Mouse (Mus musculus) heart, postnatal 4 days (tissue): Measurements from ENCODE around the gene Tmem45a. TPM values are rescaled to one million over a fixed set of nuclear protein-coding genes. Genes with fewer than 3 reads are reported as not detected.
"Not testable (repeated sequence)": the region's sequence is repeated elsewhere in the genome, so short reads cannot be mapped to it uniquely, and the experiment has no call there.

ENCODE experiments used
- DNase-seq: peaks from one replicate; pipeline ENCODE4 v3.0.0; 2021
- total RNA-seq, 2 experiments: library from RNA; stranded (reverse); gene quantifications; 2 replicates each; pipeline ENCODE4 v1.2.3; 2021

Tmem45a gene
- 1 to 10 TPM; 5.7 to 8.3 TPM for total RNA-seq

DNA sequence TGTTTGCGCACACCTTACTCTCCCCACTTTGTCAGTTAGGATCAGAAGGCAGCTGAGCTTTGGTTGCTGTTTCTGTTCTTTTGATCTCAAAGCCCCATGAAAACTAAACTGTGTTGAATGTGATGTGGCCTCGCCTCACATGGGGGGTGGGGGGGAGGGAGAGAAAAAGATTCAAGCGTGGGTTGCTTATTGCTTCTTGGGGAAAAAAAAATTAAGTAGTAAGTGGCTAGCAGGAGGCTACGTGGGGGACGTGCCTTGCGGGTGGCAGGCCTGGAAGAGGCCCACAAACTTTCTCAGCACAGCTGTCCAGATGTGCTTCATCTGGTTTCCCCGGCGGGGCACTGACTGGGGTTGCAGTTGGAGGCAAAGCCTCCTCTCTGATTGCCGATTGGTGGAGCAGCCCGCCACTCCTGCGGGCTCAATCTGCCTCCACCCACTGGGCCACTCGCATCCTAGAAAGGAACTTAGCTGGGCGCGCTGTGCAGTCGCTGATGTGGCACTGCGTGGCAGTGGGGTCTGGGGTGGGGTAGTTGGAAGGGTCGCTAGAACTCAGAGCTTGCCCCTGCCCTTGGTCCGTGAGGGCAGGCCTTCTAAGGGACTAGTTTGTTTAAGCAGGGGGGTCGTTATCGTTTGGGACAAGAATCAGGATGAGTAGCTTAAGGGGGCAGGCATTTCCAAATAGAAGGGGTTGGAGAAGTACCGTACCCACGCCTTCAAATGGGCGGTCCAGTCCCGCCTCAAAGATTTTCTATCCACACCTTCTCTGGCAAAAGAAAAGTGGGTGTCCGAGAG lies at the start of gene Tmem45a:
TSS of gene Tmem45a (minus strand) at position 343 of the 792 bp plus-strand sequence.
- peak; percentile 92 for DNase-seq

DNA sequence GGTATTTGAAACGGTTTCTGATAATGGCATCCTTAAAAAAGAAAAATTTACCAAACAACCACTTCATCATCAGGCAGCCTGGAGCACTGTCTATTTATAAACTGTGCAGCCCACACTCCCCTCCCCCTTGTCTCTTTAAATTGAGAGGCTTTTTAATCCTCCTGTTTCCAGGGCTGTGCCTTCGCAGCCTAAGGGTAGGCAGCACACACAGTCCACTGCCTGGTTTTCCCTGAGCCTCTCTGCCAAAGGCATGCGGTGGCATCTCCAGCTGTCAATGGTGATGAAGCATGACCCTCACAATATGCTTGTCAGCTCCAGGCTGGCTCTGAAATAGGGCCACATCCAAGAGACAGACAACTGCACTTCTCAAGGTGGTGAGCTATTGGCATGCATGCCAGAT lies 42.1 kb upstream of the Tmem45a start, which contains the start of gene Lnp1:
TSS of gene Lnp1 (minus strand) at position 39 of the 400 bp plus-strand sequence.
- no peak for DNase-seq

DNA sequence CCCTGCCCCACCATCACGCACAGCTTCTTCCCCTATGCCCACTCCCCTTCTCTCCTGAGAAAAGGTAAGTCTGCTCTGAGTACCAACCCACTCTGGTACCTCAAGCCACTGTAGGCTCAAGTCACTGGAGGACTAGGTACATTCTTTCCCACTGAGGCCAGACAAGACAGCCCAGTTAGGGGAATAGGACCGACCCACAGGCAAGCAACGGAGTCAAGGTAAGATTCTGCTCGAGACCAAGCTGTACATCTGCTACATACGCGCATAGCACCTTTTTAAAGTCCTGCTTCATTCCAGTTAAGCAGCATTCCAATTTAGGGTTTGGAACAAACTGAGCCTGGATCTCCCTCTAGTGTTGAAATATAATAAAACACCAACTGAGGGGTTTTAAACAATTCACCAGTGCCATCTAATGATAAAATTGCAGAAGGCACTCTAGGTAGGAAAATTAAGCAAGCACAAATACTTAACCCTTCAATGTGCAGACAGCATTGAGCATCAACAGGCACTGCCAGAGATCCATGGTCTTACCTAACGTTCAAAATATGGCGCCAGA lies 34.2 kb upstream of the Tmem45a start:
- DNase-seq = no peak

DNA sequence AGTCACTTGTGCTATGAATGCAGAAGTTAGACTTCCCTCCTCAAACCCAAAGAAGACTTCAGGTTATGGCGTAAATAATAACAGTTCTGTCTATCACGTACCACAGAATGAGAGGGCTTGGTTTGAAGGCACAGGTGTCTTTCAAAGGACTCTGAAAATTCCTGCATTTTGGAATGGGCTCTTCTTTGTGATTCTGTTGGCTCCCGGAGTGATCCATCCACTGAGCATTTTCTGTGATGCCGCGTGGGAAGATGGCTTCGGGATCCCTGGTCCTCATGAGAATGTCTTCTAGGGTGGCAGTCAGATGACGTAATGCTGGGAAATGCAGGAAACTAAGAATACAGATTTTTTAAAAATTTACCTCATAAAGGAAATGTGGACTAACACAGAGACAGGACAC lies 31.3 kb upstream of the Tmem45a start:
- DNase-seq = no peak

DNA sequence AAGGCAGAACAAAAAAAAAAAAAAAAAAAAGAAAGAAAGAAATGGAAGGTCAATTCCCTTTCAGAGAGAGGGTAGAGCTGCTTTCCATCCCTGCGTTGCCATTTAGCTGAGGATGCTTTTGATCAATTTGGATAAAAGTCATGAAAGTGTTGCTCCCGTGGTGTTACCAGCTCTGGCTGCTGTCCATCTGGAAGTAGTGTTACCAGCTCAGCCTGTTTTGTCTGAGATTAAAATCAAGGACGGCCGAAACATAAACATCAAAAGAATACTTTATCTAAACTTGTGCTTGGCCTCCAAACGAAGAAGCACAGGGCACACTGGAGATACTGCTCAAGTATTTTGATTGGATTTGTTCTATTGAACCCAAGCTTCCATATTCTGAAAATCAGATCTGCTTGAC lies 23.0 kb upstream of the Tmem45a start:
- DNase-seq = no peak

DNA sequence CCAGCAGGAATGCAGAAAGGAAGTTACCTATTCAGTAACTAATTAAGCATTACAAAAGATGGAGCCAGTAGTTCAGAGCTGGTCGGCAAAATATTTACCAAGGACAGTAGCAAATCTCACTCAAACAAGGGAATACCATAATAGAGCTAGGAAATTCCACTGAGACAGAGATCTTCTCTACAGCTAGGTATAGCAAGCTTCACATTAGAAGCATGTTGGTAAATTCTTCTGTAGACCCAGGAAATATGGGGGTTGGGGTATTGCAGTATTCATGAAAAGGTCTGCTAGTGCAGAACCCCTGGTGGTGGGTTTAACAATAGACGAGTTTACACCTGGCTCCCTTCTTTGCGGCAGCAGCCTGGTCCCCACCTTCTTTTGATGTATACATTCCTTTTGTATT lies 16.2 kb upstream of the Tmem45a start:
- not testable (repeated sequence) for DNase-seq

DNA sequence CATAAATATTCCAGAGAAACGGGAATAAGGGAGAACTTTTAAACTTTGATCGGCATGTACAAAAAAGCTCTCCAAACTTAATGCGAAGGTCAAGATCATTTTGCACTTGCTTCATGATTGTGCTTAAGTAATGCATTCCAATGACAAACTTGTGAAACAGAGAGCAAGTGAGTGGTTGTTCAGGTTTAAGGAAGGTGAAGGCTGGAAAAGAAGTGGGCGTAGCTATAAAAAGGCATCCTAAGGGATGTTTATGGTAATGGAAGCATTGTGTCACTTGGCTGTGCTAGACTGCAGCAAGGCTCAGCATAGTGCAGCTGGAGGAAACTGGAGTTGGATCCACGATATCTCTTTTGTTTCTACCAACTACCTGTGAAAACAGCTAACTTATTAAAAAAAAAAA lies 5.6 kb upstream of the Tmem45a start:
- no peak for DNase-seq

DNA sequence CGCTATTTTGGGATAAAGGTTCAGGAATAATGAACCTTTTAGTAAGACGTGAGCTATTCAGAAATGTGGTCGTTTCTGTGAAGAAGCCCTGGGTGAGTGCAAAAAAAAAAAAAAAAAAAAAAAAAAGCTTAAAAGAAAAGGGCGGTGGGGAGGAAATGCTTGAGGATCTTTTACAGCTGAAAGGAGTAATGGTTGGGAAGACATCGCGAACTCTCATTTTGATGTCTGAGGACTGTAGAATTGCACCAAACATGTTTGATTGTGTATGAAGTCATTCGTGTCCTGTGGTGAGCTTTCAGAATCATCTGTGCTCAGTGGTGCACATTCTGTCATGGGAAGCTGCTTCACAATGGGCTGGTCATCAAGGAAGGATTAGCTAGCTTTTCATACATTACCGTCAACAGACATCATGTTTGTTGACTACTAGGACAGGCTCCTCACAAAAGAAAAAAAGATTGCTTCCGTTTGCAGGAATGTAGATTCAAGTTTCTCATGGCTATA lies 700 bp upstream of the Tmem45a start:
- no peak for DNase-seq

DNA sequence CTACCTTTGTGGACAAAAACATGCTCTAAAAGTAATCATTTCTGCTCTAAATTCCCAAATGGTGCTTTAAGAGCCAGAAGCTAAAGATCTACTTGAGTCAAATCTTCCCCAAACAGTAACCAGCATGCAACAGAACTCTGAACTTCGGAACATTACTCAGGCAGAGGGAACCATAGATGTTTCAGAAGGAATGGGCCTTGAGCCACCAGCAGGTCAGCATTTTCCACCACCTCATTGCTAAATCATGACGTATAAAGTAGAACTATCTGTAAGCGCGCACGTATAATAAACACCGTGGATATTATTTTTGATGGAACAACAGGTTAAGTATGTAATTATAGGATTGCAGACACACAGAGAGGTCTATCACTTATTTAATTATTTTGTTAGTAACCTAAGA lies 1.2 kb downstream of the Tmem45a start:
- no peak for DNase-seq

DNA sequence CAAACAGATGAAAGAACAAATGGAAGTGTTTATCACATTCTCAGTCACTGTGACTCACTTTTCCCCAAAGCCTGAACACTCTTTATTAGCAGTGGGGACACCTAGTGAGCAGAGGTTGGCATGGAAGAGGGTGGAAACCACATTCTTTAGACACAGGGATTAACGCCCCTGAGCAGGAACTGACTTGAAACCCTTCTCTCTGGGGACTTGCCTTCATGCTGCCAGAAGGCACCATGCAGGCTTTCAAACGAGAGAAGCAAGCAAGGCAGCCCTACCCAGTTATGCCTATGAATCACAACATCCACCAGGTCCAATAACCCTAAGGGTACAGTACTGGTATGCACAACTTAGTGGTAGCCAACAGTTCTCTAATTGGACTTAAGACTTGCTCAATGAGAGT lies 12.6 kb downstream of the Tmem45a start:
- no peak for DNase-seq

DNA sequence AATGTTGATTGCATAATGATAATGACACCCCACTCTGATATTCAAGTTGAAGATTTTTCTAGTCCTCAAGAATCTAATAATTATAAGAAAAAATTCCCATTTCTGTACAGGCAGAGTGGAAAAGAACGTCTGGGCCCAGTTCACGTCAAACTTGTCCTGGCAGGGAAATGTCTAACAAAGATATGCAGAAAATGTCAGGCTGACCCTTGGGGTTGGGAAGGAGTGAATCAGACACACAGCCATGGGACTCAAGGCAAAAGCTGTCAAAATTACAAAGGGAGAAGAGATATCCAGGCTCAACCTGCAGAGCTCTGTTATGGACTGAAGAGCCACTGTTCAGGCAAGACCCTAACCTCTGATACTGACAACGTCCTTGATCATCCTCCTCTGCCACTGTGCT lies 15.5 kb downstream of the Tmem45a start:
- no peak for DNase-seq

DNA sequence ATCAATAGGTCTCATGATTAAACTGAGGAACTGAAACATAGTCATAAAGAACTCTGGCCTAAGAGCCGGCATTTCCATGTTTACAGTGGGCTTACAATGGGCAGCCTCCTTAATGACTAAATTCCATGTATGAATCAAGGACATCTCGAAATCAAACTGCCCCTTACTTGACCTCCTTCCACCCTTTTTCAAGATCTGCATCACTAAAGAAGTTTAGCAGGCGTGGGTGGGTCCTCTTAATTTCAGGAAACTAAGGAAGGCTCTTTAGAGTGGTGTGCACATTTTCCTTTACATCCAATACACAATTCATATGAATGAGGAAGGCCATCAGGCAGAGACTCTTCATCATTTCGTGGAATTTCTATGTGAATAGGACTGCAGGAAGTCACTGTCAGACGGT lies 17.6 kb downstream of the Tmem45a start:
- no peak for DNase-seq

DNA sequence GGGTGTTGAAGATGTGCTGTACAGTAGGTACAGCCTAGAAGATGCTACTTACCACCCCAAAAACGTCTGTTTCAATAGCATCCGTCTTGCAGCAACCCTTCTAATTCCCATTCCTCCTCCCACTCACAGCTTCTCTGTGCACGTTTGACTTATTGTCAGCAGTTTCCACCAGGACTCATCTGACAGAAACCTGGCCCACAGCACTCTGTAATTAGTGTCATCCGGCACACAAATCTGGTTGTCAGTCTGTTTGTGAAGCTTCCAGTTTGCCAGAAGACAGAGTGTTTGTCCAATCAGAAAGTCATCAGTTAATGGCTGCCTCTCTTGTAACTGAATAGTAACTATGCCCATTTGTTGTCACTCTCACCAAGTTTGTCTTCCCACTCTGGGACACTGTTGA lies 18.4 kb downstream of the Tmem45a start:
- DNase-seq = no peak

DNA sequence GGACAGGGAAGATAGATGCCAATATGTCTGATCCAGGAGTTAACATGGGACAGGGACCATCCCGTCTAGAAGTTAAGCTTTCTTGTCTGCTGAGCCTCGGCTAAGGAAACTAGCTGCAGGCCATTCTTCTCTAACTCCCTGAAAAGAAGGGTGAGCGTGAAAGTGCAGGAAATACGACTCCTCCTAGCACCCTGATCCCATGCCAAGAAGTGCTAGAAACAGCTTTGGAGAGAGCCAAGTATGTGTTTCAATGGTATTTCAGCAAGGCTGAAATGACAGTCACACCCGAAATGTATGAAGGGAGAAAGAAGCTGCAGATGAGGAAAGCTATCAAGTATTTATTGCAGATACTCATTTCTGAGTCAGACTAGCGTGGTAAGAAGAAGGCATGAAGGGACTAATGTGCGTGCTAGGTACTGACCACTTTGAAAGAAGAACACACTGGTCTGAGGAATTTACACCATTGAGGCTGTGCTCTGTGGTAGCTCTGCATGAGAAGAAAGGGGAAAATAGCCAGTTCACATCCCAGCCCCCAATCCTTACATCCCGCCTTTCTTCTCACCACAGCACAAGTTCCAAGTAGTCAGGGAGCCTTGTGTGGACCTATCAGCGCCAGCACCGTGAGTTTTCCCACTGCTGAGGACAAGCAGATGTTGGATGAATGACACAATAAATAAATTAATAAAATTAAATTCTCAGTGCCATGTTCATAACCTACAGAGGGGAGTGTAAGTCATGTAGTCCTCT lies 33.0 kb downstream of the Tmem45a start:
- peak; percentile 29 for DNase-seq

DNA sequence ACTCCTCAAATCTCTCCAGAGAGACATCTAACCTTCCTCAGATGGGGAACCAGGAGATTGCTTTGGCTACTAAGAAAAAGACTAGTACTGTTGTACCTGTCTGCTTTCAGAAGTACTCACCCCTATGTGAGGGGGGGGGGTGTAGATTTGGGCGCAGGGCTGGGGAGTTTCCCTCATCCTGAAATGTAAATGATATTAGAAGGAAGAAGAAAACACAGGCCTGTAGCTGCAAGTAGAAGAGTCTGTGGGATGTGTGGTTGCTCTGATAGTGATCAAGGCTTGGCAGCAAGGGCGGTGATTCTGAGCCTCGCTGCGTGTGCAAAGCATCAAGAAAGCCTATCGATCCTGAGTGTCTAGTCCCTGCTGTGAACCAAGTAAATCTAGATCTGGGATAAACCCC lies 43.0 kb downstream of the Tmem45a start:
- DNase-seq = no peak

DNA sequence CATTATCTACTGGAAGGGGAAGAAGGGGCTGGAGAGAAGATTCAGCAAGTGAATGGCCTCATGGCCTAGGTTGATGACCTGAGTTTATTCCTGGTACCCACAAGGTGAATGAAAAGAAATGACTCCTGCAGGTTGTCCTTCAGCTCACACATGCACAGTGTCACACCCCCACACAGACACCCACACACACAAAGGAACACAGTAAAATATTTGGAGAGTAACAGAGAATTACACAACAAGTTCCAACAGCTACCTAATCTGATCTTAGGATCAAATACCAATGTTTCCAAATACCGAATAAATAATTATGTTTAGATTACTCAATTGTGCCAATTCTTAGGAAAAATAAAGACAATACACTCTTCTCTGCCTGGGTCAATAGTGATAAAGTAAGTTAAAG lies 52.7 kb downstream of the Tmem45a start:
- no peak for DNase-seq

DNA sequence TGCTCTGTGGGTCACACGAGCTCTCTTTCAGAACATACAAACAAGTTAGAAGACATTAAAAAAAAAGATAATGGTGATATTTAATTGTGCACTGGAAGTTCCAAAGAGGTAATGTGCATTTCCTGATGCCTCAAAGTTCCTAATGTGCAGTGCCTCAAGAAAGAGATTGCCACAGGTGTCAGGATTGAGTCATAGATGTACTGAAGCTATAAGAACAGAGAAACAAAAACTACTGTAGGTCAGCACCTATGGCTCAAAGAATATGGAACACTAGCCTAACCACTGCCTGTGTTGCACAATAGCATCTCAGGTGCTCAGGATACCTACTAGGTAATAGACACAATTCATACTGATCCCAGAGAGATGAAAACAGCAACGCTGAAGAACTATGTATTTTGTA lies 54.0 kb downstream of the Tmem45a start:
- DNase-seq = no peak

DNA sequence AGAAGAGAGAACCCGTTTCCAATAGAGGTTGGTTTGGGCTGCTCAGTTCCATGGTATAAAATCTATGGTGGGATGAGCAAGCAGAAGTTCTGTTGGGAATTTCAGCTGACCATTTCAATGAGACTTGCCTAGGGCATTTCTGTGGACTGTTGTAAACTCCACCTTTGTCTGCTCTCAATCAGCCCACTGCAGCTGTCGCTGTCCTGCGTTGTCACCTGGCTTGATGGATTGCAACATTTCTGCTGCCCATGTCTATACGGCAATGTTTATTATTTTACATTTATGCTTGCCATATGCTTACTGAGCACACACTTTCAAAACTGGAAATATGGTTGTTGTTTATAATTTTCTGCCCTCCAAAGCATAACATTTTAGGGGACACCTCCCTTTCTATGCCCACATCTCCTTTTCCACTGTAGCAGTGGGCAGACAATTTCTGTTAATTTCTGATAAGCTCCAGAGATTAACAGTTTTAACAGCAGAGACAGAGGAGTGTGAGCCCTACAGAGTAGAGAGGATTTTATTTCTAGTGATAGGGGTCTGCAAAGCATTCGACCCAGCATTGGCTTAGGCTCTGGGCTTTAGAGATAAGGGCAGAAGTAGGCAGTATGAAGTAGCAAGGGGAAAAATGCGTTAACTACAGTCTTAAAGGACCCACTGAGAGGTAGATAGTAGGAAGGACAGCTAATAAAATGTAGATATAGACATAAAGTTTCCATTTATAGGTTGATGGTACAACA lies 84.4 kb downstream of the Tmem45a start:
- no peak for DNase-seq

DNA sequence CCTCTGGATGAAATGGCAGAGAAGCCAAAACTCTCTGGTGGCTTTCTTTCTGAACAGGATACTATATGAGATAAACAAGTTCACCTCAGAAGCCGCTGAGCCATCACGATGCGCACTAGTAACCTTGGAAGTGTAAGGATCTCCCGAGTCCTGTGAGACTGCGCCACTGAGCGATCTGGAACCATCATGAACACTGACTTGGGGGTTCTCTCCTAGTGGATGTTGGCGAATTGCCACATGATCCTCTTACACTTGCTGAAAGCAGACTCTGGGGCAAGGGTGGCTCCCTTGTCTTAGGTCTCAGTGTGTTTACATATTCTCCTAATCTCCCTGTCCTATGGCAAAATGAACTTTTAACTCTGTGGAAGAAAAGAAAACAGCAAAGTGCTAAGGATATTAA lies 85.0 kb downstream of the Tmem45a start:
- DNase-seq = no peak

DNA sequence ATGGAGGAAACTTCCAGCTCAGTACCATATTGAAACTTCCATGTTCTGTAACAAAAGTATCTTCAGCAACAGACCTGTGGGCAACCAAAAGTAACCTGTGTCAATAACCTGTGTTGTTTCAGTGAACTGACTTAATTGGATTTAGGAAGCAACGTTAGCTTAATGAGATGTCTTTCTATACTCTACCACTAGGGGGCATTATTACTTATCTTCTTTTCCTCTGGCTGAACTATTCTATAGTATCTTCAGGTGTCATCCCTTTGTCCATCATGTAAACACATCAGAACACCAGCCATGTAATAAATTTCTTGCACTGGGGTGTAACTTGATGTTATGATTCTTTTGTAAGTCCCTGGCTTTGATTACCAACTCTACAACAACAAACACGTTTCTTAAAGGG lies 85.5 kb downstream of the Tmem45a start:
- DNase-seq = no peak

DNA sequence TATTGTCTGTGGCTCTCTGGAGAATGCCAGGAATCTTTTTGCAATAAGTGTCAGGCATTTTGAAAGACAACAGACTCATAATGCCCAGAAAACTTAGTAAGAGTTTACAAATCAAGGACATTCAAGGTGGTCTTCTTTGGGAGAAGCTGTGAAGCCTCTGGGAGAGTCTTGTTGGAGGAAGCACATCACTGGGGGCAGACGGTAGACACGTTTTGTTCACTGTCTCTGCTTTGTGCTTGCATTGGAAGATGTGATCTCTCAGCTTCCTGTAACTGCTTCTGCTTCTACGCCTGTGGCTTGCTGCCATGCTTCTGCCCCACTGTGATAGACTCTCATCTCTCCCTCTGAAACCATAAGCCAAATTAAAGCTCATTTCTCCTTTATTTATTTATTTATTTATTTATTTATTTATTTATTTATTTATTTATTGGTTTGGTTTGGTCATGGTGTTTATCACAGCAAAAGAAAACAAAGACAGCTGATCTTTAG lies 86.4 kb downstream of the Tmem45a start:
- DNase-seq = no peak

DNA sequence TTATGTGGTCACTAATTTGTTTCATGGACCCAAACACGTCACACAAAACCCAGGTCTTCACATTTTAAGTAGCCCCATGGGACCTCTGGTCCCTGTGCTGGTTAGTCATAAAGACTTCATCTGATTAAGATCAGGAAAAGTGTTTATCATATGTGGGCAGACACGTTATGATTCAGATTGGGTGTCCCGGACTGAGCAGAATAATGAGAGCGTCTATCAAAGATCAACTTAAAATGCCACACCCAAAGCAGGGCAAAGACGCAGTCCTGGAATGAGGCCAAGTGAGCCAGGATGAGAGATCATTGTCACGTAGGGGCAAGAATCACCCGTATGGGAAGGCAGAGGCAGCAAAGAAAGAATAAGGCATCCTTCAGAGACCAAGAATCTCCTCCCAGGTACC lies 87.1 kb downstream of the Tmem45a start:
- DNase-seq = no peak
